Mouse (Mus musculus): ENCODE results near the gene Traf1.

DNA sequence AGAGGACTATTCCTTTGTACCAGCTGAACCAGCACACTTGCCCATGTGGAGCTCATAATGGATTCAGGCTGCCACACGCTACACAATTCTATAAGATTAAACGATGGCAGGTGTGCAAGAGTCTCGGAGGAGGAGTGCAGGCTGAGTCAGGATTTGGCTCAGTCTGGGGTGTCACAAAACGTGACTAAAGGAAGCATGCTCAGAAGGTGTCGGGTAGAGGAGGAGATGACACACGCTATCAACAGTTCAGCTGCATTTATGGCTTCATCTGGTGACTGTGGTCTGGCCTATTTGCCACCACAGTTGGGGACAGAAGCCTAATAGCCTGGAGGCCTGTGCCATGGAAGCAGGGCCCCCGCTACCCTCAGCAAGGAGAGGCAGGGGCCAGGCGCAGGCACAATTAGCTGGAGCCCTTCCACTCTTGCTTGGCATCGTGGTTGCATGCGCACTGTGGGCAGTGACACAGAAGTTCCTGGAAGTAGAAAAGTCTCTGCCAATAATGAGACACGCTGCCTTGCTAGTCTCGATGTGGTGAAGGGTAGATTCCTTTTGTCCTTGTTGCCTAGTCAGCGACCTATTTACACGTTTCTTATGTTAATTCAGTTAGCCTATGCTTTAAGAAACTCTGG, 20.6 kb upstream of the Traf1 start:
- no peak for TF ChIP-seq GATA1 (IDR thresholded peaks at IDR 0.05; ENCODE audit: borderline replicate concordance, low read length)
- TF ChIP-seq FLI1 (IDR thresholded peaks at IDR 0.05; ENCODE audit: low read length), result no peak

Data from megakaryocyte, embryonic 14.5 days (primary cell).